10 mouse cellular contexts compared by ENCODE assay signal in the genomic region with DNA sequence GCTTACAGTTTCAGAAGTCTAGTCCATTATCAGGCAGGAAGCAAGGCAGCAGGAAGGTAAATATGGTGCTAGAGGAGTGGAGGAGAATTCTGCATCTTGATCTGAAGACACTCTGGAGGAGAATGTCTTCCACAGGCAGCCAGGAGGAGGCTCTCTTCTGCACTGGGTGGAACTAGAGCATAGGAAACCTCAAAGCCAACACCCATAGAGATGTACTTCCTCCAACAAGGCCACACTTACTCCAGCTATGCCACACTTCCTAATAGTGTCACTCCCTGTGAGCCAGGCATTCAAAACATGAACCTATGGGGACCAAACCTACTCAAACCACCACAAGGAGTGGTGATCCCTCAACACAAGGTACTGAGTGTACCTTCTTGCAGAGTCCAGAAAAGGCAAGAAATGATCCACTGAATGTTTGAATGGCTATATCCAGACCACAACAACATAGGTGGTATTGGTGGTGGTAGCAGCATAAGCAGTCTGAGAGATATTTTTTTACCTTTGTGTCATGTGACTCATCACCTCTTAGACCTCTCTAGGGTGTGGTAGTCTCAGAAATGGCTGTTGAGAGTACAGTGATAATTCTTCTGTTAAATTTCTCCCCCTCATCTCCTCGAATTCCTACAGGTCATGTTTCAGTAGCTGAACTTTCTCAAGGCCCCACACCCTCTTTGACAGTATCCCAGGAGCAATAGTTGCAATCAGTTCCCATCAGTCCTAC.
A peak's percentile ranks its signal among the peaks of the same experiment; 100 is the strongest.
DNase-seq lines count a peak whose midpoint lies in the region; ATAC-seq and TF ChIP-seq lines count a peak whose summit lies in the region.
"Had no signal": no experiment of that assay in that cellular context is flagged by ENCODE, and none has a peak within 500 bp of the region (broad histone marks: within the 10 kb centered on the region; RNA-seq: fewer than 3 reads in every experiment).

No protein-coding gene starts in this region.

- no peaks in the 10 kb centered on the region for H3K27me3 ChIP-seq in G1E (ENCODE audit: insufficient read depth, low read length)
- H3K27me3 ChIP-seq in liver, embryonic 11.5 days (replicated peaks; ENCODE audit: control insufficient read depth, insufficient read depth, low read length), result no peaks in the 10 kb centered on the region
- H3K27me3 ChIP-seq in kidney, embryonic 16.5 days (ENCODE audit: insufficient read depth, low read length), result no peaks in the 10 kb centered on the region
- H3K27me3 ChIP-seq in hindbrain, postnatal 0 days (ENCODE audit: insufficient read depth, low read length), result no peaks in the 10 kb centered on the region
- no peaks in the 10 kb centered on the region for H3K27me3 ChIP-seq in kidney, embryonic 15.5 days
- H3K27me3 ChIP-seq: embryonic facial prominence, embryonic 13.5 days; heart, embryonic 15.5 days had no signal

- DNase-seq in 3T3-L1 (ENCODE audit: low read depth, low spot score) (peak; percentile 41), G1E (ENCODE audit: low spot score) (no peak)
- DNase-seq in liver, embryonic 11.5 days (ENCODE audit: low spot score), result no peak
- DNase-seq in naive thymus-derived CD4-positive, alpha-beta T cell, adult 2 months (ENCODE audit: low read depth), result peak; percentile 79
- DNase-seq in frontal cortex, postnatal 14 days (ENCODE audit: low spot score in 2 of 2), result no peak
- DNase-seq in hindbrain, postnatal 0 days (ENCODE audit: low spot score), result no peak

- no peaks in the 10 kb centered on the region for H3K9me3 ChIP-seq in G1E (replicated peaks)
- H3K9me3 ChIP-seq in liver, embryonic 11.5 days (ENCODE audit: control insufficient read depth, low read length), result no peaks in the 10 kb centered on the region
- no peaks in the 10 kb centered on the region for H3K9me3 ChIP-seq in kidney, embryonic 16.5 days (ENCODE audit: low read length)
- no peaks in the 10 kb centered on the region for H3K9me3 ChIP-seq in hindbrain, postnatal 0 days (ENCODE audit: low read length)
- H3K9me3 ChIP-seq in kidney, embryonic 15.5 days (replicated peaks), result no peaks in the 10 kb centered on the region
- H3K9me3 ChIP-seq: embryonic facial prominence, embryonic 13.5 days; heart, embryonic 15.5 days had no signal

- peak; percentile 15; the same call in 1 of the 2 replicates for ATAC-seq in G1E (ENCODE audit: extremely low read depth, insufficient number of reproducible peaks, low FRiP score, poor library complexity, severe bottlenecking)
- 0 out of 2 replicates have a peak, but pooled peaks have one; percentile 53 for ATAC-seq in liver, embryonic 11.5 days (replicated peaks; ENCODE audit: low FRiP score)
- no peak for ATAC-seq in kidney, embryonic 16.5 days (ENCODE audit: low FRiP score, low TSS enrichment)
- no peak for ATAC-seq in hindbrain, postnatal 0 days
- ATAC-seq in kidney, embryonic 15.5 days (replicated peaks; ENCODE audit: low FRiP score), result no peak

- H3K36me3 ChIP-seq in G1E (replicated peaks), result no peaks in the 10 kb centered on the region
- no peaks in the 10 kb centered on the region for H3K36me3 ChIP-seq in liver, embryonic 11.5 days (ENCODE audit: control insufficient read depth, insufficient read depth, low read length)
- no peaks in the 10 kb centered on the region for H3K36me3 ChIP-seq in kidney, embryonic 16.5 days (ENCODE audit: insufficient read depth, low read length)
- no peaks in the 10 kb centered on the region for H3K36me3 ChIP-seq in hindbrain, postnatal 0 days (ENCODE audit: insufficient read depth, low read length)
- H3K36me3 ChIP-seq in kidney, embryonic 15.5 days, result no peaks in the 10 kb centered on the region
- H3K36me3 ChIP-seq: embryonic facial prominence, embryonic 13.5 days; heart, embryonic 15.5 days had no signal

- no peak overlapping the region for H3K4me2 ChIP-seq in liver, embryonic 11.5 days
- no peak overlapping the region for H3K4me2 ChIP-seq in kidney, embryonic 16.5 days (replicated peaks; ENCODE audit: low read depth, low read length)
- no peak overlapping the region for H3K4me2 ChIP-seq in hindbrain, postnatal 0 days (ENCODE audit: low read depth, low read length)
- no peak overlapping the region for H3K4me2 ChIP-seq in kidney, embryonic 15.5 days
- H3K4me2 ChIP-seq: embryonic facial prominence, embryonic 13.5 days; heart, embryonic 15.5 days had no signal

- peaks cover 7% of the 10 kb centered on the region for H3K4me1 ChIP-seq in G1E (ENCODE audit: insufficient read depth, low read depth, low read length)
- H3K4me1 ChIP-seq in liver, embryonic 11.5 days (replicated peaks; ENCODE audit: control insufficient read depth, insufficient read depth, low read length), result no peaks in the 10 kb centered on the region
- H3K4me1 ChIP-seq in kidney, embryonic 16.5 days (ENCODE audit: insufficient read depth, low read length), result no peaks in the 10 kb centered on the region
- H3K4me1 ChIP-seq in hindbrain, postnatal 0 days (ENCODE audit: insufficient read depth, low read length), result no peaks in the 10 kb centered on the region
- H3K4me1 ChIP-seq in kidney, embryonic 15.5 days, result no peaks in the 10 kb centered on the region
- H3K4me1 ChIP-seq: embryonic facial prominence, embryonic 13.5 days; heart, embryonic 15.5 days had no signal

- no peak for TF ChIP-seq CTCF in G1E (IDR thresholded peaks at IDR 0.05; ENCODE audit: low read depth, low read length)
- TF ChIP-seq CTCF in hindbrain, postnatal 0 days (IDR thresholded peaks at IDR 0.05; ENCODE audit: low read depth), result no peak

- no peak overlapping the region for H3K9ac ChIP-seq in liver, embryonic 11.5 days (ENCODE audit: low read depth, low read length)
- H3K9ac ChIP-seq in kidney, embryonic 16.5 days (replicated peaks; ENCODE audit: low read length), result no peak overlapping the region
- H3K9ac ChIP-seq in hindbrain, postnatal 0 days (replicated peaks; ENCODE audit: low read length), result no peak overlapping the region
- no peak overlapping the region for H3K9ac ChIP-seq in kidney, embryonic 15.5 days
- H3K9ac ChIP-seq: embryonic facial prominence, embryonic 13.5 days; heart, embryonic 15.5 days had no signal

- 63% methylated on average over 1 of the region's 1 CpGs for WGBS in liver, embryonic 11.5 days
- 61% methylated on average over 1 of the region's 1 CpGs for WGBS in kidney, embryonic 16.5 days
- WGBS in hindbrain, postnatal 0 days, result 32% methylated on average over 1 of the region's 1 CpGs
- 53% methylated on average over 1 of the region's 1 CpGs for WGBS in kidney, embryonic 15.5 days

- no peak overlapping the region for H3K4me3 ChIP-seq in G1E (ENCODE audit: low read depth, low read length)
- no peak overlapping the region for H3K4me3 ChIP-seq in liver, embryonic 11.5 days (ENCODE audit: low read depth, low read length)
- H3K4me3 ChIP-seq in kidney, embryonic 16.5 days (ENCODE audit: low read length), result no peak overlapping the region
- H3K4me3 ChIP-seq in hindbrain, postnatal 0 days (ENCODE audit: low read length), result no peak overlapping the region
- no peak overlapping the region for H3K4me3 ChIP-seq in kidney, embryonic 15.5 days (replicated peaks)
- H3K4me3 ChIP-seq: embryonic facial prominence, embryonic 13.5 days; heart, embryonic 15.5 days had no signal

- no peak overlapping the region for H3K27ac ChIP-seq in liver, embryonic 11.5 days (ENCODE audit: low read depth, low read length)
- H3K27ac ChIP-seq in kidney, embryonic 16.5 days (ENCODE audit: low read length), result no peak overlapping the region
- no peak overlapping the region for H3K27ac ChIP-seq in hindbrain, postnatal 0 days
- no peak overlapping the region for H3K27ac ChIP-seq in kidney, embryonic 15.5 days
- H3K27ac ChIP-seq: embryonic facial prominence, embryonic 13.5 days; heart, embryonic 15.5 days had no signal

Comparison
In these comparisons a context has a peak if more than half of its experiments do, and no peak if none do; other contexts are left out.
1. DNase-seq: peak in 3T3-L1 (single experiment) and naive thymus-derived CD4-positive, alpha-beta T cell, adult 2 months (single experiment); none in G1E (single experiment), liver, embryonic 11.5 days (single experiment), frontal cortex, postnatal 14 days (0 of 2) and hindbrain, postnatal 0 days (single experiment).
2. ATAC-seq: peak in G1E (single experiment) and liver, embryonic 11.5 days (single experiment); none in kidney, embryonic 16.5 days (single experiment), hindbrain, postnatal 0 days (single experiment) and kidney, embryonic 15.5 days (single experiment).